Mouse (Mus musculus) neural tube, embryonic 12.5 days (tissue): ENCODE results near the gene Uggt2. TPM values are rescaled to one million over a fixed set of nuclear protein-coding genes. Genes with fewer than 3 reads are reported as not detected.
A peak's percentile ranks its signal among the peaks of the same experiment; 100 is the strongest.

Experiments
- ATAC-seq: fragments of 200-750 bp; cut with Nextera tagmentation; 2 replicates; pipeline ENCODE4 v1.8.0; 2017; ENCODE audit warnings: low read depth, mild to moderate bottlenecking, moderate TSS enrichment, moderate library complexity; ENCODE audit not compliant: low FRiP score
- H3K27ac ChIP-seq: fragments of 300-500 bp; sonication (generic); 2 replicates; pipeline ENCODE4 v1.5.1; 2016
- H3K27me3 ChIP-seq: fragments of 300-500 bp; sonication (generic); replicated peaks from 2 replicates; pipeline ENCODE4 v1.6.1; 2016; ENCODE audit warnings: mild to moderate bottlenecking
- H3K36me3 ChIP-seq: fragments of 300-500 bp; sonication (generic); 2 replicates; pipeline ENCODE4 v1.6.1; 2016; ENCODE audit warnings: mild to moderate bottlenecking
- H3K4me1 ChIP-seq: fragments of 300-500 bp; sonication (generic); 2 replicates; pipeline ENCODE4 v1.6.1; 2016
- H3K4me2 ChIP-seq: fragments of 300-500 bp; sonication (generic); replicated peaks from 2 replicates; pipeline ENCODE4 v1.6.1; 2016; ENCODE audit warnings: mild to moderate bottlenecking
- H3K4me3 ChIP-seq: fragments of 300-500 bp; sonication (generic); 2 replicates; pipeline ENCODE4 v1.5.1; 2016
- H3K9ac ChIP-seq: fragments of 300-500 bp; sonication (generic); 2 replicates; pipeline ENCODE4 v1.6.1; 2016; ENCODE audit warnings: mild to moderate bottlenecking
- H3K9me3 ChIP-seq: fragments of 300-500 bp; sonication (generic); 2 replicates; pipeline ENCODE4 v1.6.1; 2016; ENCODE audit warnings: mild to moderate bottlenecking
- WGBS: fragments of 180-500 bp; shearing (Covaris S2); methylation state at CpG from one replicate; pipeline ENCODE4 v1.1.7; 2016; 5-methylcytosine and 5-hydroxymethylcytosine counted together
- polyA plus RNA-seq: library from polyadenylated mRNA; unstranded; fragments of >200 nt; fragmentation: Nextera tagmentation; extraction: Ambion mirVana; gene quantifications from 2 replicates; pipeline ENCODE4 v1.2.1, GENCODE M21; 2016

The Uggt2 gene
- polyA plus RNA-seq, 1 experiment from 2014 or later: 20.1 TPM

- 0 out of 2 replicates have a peak, but pooled peaks have one; percentile 4 for ATAC-seq
- 35% methylated on average over 4 of the region's 4 CpGs for WGBS
- peak overlapping the region; percentile 97; the same call in 1 of the 2 replicates for H3K9ac ChIP-seq
- peak overlapping the region; percentile 76 for H3K4me2 ChIP-seq
- H3K36me3 ChIP-seq: no peaks in the 10 kb centered on the region
- no peaks in the 10 kb centered on the region for H3K27me3 ChIP-seq
- no peaks in the 10 kb centered on the region for H3K9me3 ChIP-seq
- no peak overlapping the region for H3K27ac ChIP-seq
- peaks cover 10% of the 10 kb centered on the region; the same call in 1 of the 2 replicates for H3K4me1 ChIP-seq
- H3K4me3 ChIP-seq: peak overlapping the region; percentile 97
Observed at GRCm38 (mm10) chr14:118936952-118937351, 162.3 kb downstream of the Uggt2 start.

- Histone ChIP-seq H3K4me1 (peaks cover 10% of the 10 kb centered on the region; the same call in 1 of the 2 replicates), H3K9me3 (no peaks in the 10 kb centered on the region), H3K4me2 (no peak overlapping the region), H3K4me3 (no peak overlapping the region), H3K27me3 (no peaks in the 10 kb centered on the region), H3K9ac (no peak overlapping the region), H3K36me3 (no peaks in the 10 kb centered on the region), H3K27ac (no peak overlapping the region)
- no peak for ATAC-seq
- 61% methylated on average over 3 of the region's 3 CpGs for WGBS
Observed at GRCm38 (mm10) chr14:118936236-118936635, 163.0 kb downstream of the Uggt2 start.

Other genes with a start within 250 kb of the Uggt2 start
- 40.0 and 49.7 TPM in 2 replicates for gene Dzip1, start 174.0 kb downstream of the Uggt2 start, polyA plus RNA-seq
- gene Dnajc3, start 161.5 kb downstream of the Uggt2 start, polyA plus RNA-seq: 25.6 and 26.4 TPM in 2 replicates
- 0.72 and 0.83 TPM in 2 replicates for gene Hs6st3, start 38.9 kb upstream of the Uggt2 start, polyA plus RNA-seq